Mouse (Mus musculus) 3T3-L1 (cell line): ENCODE results near the gene Cd46.

Experiments
- DNase-seq: peaks from one replicate; pipeline ENCODE4 v3.0.0-alpha.2; 2015; ENCODE audit warnings: low read depth, low spot score

Gene Cd46

DNA sequence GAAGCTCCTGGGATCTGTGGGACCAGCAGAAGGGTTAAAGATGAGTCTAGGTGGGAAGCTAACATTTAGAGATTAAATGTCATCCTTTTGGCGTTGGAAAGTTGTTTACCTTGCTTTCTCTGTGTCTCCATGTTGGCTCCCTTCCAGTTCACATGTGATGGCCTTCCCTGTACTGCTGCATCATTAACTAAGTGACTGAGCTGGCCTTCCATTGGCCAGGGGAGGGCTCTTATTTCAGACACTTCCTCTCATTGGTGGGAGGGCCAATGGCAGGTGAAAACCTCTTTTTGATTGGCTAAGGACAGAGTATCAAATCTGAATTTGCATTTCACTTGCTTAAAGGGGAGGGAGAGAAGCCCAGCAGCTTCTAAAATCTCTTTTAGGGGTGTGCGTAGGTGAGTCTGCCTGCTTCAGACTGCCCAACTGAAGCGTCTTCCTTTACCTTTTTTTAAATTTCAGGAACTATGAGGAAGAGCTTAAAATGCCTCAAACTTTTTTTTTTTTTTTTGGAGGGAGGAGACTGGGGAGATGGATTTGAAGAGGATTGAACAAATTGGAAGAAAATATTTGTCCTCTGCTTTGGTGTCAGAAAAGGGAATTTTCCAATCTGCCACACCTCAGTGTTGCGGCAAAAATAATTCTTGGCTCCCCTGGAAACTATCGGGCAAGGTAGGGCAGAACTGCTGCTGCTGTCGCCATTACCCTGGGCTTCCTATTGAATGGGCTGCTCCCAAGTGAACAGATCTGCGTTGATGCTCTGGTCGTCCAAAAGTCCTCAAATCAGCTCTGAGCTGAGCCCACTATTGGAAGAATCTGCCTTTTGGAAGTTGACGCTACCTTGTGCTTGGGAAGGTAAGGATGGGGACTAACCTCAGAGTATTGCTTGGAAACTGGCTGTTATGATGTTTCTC lies 73.7 kb downstream of the Cd46 start:
- DNase-seq, result no peak

DNA sequence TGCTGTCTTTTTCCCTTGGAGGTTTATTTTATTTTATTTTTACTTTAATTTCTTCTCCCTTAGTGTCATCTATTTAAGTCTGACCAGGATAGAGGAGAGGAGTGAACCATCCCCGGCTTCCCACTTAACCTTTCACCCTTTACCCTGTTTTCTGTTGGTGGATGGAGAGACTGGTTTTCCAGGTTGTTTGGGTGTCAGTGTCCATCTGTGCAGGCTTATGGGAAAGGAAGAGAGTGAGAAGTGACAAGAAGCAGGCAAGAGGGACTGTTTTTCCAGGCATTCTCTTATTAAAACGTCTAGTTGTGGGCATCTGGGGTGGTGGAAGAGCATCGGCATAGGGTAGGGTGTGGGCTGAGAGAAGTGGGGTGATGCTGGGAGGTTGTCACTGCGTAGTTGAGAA lies 74.4 kb downstream of the Cd46 start:
- no peak for DNase-seq

DNA sequence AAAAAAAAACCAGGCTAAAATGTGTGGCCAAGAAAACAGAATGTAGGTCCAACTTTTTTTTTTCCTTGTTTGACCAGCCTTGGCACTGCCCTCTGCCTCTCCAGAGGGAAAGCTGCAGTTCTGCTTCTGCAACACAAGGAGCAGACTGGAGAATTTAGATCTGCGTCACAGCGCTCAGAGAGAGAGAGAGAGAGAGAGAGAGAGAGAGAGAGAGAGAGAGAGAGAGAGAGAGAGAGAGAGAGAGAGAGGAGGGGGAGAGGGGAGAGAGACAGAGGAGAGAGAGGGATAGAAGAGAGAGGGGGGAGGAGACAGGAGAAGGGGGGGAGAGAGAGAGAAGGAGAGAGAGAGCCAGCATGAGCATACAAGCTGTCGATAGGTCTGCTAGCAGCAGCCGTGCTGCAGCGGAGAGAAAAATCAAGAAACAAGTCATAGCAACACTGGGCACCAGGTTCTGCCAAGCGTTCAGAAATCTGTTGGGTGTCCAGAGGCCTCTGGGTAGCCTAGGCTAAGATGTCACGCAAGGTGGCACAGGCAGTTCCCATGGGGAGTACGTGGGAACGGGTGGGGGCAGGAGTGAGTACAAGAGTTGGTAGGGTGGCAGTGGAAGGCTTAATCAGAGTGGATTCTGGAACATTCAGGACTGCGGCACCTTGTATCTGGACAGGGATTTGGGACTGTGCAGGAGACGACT lies 75.1 kb downstream of the Cd46 start:
- DNase-seq, result peak; percentile 39

DNA sequence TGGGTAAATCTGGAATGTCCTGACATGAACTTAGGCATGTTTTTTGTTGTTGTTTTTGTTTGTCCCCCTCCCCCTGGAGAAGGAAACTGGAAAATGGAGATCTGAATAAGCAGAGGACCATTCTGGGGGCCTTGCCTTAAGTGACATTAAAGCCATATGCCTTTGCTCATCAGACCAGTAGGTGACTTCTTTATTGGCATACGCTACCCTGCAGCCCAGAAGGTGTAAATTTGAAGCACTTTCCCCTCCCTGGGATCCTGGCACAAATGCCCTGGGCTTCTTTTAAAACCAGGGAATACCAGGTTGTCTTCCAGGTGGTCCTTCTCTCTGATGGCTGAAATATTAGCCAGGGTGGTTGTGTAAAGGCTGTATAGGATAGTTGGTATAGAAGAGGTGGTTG lies 76.8 kb downstream of the Cd46 start:
- DNase-seq, result no peak

DNA sequence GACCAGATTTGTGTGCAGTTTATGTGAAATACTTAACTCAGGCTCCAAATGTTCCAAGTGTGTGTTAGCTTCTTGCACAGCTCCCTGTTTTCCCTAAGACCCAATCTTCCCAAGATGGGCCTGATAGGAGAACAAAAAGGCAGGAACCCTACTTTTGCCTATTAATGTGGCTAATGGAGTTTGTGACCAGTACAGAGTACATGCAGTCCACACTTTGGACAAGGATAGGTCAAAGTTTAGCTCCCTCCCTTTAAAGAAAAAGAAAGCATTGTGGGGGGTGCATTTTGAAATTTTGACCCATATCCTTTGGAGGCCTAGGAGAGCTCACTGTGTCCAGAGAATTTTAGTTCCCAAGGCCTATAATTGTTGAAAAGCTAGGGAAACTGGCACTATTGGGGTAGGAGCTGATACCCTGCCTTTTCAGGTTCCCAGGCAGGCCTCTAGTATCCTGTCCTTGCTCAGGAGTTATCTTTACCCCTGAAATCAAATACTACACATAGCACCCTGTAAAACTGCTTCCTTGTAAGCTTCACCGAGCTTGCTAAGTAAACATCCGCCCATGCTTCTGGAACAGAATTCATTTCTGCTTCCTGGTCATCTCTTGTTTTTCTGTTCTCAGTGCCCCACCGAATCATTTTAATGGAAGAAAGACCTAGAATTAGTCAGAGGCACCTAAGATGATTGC lies 77.7 kb downstream of the Cd46 start:
- DNase-seq, result no peak

DNA sequence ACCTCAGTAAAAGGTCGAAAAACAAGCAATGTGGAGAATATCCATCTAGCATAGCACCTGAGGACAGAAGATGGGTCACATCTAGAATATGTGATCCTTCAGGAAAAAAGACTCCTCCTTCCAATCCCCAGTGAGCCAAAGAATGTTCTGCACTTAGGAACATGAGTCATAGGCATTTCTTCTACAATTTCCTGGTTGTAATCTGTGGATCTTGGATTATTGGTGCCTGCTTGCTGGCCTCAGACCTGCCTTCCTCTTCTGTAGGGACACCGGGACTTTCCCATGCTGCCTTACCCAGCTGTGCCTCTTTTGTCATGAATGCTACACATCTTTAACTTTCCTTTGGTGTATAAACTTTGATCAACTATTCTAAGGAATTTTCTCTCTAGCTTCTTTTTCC lies 79.5 kb downstream of the Cd46 start:
- DNase-seq, result peak; percentile 46

DNA sequence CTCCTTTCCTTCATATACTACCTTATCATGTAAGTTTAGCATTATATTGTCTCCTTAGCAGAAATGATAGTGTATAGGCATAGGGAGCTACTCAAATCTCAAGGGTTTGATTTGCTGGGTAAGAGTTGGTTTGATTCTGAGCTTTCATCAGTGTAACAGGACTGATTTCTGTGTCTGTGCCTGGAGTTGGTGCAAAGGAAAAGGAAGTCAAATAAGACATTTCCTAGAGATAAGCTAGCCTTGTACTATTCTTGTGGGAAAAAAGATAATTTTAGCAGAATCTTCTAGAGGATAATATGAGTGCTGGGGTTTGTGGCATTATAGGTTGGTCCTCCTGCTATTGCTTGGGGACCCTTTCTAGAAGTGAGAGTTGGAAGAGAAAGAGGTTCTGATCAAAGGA lies 85.8 kb downstream of the Cd46 start:
- DNase-seq, result no peak

DNA sequence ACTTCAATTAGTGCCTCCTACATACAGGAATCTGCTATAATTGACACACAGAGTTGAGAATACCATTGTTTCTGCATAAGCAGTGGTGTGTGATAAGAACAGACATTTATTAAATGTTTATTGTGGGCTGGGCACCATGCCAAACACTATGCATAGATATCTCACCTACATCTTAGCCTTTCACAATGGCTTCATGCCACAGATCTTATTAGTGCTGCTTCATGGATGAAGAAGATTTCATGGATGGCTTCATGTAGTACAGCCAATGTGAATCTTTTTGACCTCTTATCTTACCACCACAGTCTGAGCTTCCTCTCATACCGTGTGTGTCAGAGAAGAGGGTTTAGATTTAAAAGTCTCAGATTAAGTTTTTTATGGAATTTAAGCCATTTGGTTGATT lies 87.9 kb downstream of the Cd46 start:
- DNase-seq, result no peak

DNA sequence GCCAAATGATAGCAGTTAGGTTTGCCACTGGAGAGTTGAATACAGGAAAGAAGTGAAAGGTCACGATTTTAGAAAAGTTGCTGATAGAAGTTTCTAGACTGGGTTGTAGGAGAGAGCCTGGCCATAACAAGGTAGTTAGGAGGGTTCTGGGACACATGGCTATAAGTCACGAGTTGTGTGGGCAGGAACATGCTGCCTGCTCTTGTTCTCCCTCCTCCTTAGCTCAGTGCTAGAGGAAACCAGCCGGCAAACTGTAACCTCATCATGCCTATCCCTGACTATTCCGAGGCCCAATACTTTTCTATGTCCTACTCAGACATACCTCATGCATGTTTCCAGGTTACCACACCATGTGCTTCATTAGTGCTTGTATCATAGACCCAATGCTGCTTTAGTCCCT lies 88.7 kb downstream of the Cd46 start:
- DNase-seq, result no peak

DNA sequence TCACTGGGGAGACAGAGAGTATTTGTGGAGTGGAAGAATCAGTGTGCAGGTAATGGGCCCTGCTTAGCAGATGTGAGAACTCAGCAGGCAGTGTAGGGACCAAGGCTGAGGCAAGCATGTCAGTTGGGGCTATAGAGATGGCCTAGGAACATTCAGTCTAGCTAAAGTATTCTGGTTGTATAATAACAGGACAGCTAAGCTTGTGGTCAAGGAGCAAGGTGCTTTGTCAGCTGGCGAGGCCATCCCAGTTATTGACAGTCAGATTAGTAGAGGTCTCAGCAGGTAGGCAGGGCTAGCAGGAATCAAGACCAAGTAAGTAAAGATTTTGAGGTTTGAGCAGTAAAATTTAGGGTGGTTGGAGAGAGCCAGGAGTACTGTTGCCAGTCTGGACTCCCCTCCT lies 93.7 kb downstream of the Cd46 start:
- no peak for DNase-seq

DNA sequence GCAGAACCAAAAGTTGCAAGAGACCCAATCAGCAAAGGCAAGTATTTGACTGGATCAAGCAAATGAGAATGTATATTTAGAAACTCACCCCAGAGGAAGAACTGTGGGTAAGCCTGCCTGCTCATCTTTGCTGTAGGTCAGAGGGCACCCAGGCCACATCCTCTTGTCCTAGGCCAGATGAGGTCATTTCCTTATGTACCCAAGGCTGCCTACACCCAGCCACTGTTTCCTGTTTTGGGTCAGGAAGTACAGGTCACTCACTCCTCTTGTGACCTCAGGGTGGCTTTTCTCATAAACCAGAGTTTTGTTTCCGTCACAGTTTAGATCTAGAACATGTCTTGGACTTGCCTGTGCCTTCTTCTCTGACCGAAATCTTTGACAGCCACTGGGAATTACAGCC lies 96.9 kb downstream of the Cd46 start:
- DNase-seq, result no peak

DNA sequence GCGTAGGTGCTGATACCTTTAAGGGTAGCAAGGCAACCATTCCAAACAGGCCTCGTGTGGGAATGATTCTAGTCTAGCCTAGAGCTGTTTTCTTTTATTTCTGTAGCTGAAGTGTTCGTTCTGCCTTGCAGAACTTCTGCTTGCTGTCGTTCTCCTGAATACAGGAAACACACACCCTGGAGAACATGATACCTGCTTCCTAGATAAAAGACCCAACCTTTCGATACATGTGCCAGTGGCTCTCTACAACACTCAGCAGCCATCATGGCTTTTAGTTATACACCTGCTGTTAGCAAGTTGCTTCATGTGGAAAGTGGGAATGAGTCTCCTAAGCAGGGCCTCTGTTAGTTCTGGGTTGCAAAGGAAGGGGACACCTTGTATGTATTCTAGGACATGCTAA lies 97.8 kb downstream of the Cd46 start:
- DNase-seq, result no peak

DNA sequence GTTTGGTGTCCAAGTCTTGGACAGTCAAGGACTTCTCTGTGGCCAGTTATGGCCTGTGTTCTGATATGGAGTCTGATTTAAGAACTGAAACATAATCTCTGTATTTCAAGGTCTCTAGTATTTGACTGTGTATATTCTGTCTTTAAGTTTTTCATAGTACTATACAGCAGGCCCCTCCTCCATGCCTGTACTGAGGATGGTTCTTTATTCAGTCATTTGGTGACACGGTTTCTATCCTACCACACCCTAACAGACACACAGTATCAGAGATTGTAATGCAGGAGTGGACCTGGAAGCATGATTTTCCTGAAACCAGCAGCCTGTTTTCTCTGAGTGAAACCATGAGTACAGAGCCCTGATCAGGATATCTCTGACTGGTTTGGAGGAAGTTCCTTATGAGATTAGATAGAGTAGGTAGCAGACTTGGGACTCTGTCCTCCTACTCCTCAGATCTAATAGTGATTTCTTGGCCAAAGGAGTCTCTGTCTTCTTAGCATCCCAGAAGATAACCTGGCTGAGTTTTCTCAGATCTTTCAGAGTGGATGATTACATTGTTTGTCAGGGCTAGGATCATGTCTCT lies 98.5 kb downstream of the Cd46 start:
- no peak for DNase-seq

DNA sequence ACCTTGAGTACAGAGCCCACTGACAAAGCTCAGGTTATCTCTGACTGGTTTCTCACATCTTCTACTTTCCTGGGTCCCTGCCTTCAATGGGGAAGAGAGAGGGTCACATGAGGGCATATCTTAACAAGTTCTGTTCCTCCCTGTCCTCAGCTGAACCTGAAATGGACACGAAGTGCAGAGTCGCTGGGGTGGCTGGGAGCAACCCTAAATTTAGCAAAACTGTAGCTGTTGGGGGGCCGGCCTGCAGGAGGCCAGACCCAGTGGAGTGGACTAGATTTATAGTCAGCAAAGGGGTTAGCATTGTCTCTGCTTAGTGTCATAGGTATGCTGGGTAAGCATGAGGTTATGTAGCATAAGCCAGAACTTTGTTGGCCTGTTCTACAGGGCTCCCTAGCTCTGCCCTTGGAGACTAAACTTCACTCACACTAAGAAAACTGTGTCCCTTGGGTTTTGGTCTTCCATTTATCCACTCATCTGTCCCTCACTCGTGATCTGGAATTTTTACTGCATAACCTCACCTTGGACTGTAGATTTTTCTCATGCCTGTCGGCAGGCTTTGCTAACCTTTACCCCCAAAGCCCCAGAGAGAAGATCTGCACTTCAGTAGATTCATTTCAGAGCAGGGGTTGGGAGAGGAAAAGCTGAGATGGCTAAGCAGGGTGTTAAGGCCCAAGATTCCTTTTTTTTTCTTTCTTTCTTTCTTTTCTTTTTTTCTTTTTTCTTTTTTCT lies 99.3 kb downstream of the Cd46 start:
- peak; percentile 12 for DNase-seq

DNA sequence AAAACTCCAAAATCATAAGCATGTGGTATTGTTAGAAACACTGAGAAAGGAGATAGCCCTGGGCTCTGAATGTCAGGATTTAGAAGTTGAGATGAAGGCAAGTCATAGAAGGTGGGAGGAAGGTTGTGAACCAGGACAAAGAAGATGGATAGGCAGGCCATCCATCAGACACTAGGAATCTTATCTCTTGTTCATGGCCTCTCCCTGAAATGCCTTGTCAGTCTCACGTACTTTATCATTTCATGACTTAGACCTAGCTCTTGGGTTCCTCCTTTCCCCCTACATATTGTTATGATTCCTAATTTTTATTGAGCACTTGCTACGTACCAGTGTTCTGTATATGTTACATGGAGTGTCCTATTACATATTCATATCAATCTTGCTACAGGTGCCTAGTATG lies 100.4 kb downstream of the Cd46 start:
- no peak for DNase-seq

DNA sequence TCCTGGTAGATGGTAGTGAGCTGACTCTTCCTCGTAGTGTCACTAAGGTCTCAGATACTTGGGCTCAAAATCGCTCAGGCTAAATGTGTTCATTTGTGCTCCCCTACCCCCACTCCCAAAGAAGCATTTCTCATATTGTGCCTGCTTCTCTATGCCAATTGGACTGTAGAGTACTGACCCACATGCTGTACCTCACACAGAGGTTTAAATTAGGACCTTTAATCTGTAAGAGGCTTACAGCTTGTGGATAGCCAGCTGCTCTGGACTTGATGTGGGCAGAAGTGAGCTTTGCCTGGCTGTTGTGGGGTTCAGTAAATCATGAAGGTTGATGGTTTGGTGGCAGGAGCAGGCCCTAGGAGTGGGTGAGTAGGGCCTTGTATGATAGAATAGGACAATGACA lies 101.1 kb downstream of the Cd46 start:
- no peak for DNase-seq

DNA sequence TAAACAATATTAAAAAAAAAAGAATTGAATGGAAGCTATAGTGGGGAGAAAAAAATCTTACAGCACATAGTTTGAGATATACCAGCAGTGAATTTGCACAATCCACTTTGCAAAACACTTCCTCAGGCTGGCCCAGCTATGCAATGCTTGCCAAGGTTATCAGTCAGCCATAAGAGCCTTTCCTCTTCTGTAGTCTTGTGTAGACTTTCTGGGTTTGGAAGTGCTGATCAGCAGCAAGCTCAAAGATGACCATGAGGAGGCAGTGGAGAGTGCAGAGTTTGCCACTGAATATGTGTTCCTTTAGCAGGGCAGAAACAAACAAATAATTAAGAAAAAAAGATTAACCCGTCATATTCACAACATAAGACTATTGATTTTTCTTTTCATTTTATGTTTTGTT lies 103.0 kb downstream of the Cd46 start:
- no peak for DNase-seq
